Mouse (Mus musculus): Measurements from ENCODE around the gene Tekt5. TPM values are rescaled to one million over a fixed set of nuclear protein-coding genes. Genes with fewer than 3 reads are reported as not detected.
A peak's percentile ranks its signal among the peaks of the same experiment; 100 is the strongest.

Gene Tekt5
- total RNA-seq, 2 experiments from 2014 or later = 2.3 to 4.2 TPM

DNA sequence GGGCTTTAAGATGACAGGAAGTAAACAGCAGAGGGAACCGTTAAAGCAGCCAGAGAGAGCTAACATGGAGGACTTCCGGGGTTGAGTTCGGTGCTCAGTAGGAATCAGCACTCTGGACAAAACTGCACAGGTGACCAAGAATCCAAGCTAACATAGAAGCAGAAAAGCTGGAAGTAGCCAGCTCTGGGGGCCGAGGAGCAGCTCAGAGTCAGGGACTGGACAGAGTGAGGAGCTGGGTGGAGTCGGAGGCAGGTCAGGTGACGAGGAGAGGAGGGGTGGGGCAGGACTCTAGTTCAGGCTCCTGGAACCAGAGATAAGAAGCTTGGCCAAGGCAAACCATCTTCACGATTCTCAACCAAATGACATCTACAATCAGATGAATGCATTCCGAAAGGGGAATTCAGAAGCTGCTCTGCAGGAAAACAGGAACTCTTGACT lies 11.2 kb downstream of the Tekt5 start:
- no peak for DNase-seq (ENCODE audit: low spot score in 2 of 2)

GRCm38 (mm10) chr16:10379531-10379930 lies 15.8 kb downstream of the Tekt5 start:
- DNase-seq (ENCODE audit: low spot score in 2 of 2) = peak in 1 of 2 experiments; percentile 29

DNA sequence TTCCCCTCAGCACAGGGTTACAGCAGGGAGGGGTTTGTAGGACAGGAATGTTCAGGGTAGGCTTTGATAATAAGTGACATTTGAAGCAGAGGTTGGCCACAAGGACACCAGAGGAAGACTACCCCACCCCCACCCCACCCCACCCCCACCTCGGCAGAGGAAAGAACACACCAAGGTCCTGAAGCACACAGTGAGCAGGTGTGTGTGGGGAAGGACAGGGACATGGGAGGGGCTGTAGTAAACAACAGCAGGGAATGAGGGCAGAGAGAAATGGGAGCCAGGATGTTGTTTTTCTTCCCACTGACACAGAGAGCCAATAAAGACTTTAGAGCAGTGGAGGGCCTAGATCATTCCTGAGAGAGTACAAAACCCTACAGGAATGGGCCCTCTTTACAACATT lies 18.0 kb downstream of the Tekt5 start:
- no peak for DNase-seq (ENCODE audit: low spot score in 2 of 2)

GRCm38 (mm10) chr16:10374254-10375011 lies 20.9 kb downstream of the Tekt5 start:
- DNase-seq (ENCODE audit: low spot score in 2 of 2) = peak in 1 of 2 experiments; percentile 57

- peak in 1 of 2 experiments; percentile 26 for DNase-seq (ENCODE audit: low spot score in 2 of 2)
These were observed 22.9 kb downstream of the Tekt5 start for GRCm38 (mm10) chr16:10372372-10372771.

- DNase-seq (ENCODE audit: low spot score in 2 of 2) = no peak
These were observed 25.3 kb downstream of the Tekt5 start for GRCm38 (mm10) chr16:10369996-10370395.

DNA sequence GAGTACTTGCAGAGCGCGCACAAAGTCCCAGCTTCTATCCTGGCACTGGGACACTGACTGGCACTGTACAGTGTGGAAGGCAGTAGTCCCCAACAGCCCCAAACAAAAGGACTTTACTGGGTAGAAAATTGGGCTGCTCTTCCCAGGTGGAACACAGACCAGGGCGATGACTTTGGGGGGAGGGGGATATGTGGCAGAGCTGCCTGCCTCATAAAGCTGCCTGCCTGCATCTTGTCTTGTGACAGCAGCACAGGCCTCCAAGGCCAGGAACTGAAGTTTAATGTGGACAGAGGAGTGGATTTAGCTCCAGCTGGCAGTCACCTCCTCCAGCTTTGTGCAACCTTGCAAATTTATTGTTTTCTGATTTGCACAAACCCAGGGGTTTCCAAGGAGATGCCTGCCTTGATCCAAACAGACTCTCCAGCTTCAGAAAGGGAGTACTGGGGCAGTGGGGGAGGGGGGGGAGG lies 25.8 kb downstream of the Tekt5 start:
- DNase-seq (ENCODE audit: low spot score in 2 of 2) = peak in 1 of 2 experiments; percentile 68

GRCm38 (mm10) chr16:10366240-10367217 lies 28.8 kb downstream of the Tekt5 start:
- DNase-seq (ENCODE audit: low spot score in 2 of 2) = peak; percentile 65 to 79

DNA sequence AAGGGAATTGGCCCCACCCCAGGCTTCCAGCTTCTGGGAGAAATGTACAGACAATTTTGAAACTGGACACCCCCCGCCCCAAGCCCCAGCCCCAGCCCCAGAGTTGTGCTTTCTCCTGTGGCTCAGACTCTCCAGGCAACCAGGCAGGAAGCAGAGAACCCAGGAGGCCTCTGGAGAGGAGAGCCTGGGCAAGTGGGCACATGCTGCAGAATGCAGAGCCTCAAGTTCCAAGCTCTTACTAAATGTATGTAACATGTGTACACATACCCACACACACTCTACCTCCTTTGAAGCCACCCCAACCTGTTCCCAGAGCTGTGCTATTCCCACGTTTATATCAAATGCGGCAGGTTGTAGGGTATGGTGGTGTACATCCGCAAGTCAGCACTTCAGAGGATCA lies 29.5 kb downstream of the Tekt5 start:
- no peak for DNase-seq (ENCODE audit: low spot score in 2 of 2)

DNA sequence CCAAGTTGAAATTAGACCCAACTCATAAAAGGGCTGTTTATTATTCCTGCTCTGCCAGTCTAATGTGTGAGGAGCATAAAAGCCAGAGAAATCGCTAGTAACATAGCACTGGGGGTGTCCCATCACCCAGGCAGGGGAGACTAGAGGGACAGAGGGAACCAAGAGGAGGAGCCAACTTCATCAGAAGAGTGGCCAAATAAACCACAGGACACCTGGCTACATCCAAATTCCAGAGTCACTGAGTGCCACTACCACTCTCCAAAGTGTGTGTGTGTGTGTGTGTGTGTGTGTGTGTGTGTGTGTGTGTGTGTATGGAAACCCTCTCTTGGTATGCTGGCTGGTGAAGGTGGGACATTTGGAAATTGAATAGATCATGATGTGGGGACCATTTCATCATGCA lies 32.2 kb downstream of the Tekt5 start:
- no peak for DNase-seq (ENCODE audit: low spot score in 2 of 2)

DNA sequence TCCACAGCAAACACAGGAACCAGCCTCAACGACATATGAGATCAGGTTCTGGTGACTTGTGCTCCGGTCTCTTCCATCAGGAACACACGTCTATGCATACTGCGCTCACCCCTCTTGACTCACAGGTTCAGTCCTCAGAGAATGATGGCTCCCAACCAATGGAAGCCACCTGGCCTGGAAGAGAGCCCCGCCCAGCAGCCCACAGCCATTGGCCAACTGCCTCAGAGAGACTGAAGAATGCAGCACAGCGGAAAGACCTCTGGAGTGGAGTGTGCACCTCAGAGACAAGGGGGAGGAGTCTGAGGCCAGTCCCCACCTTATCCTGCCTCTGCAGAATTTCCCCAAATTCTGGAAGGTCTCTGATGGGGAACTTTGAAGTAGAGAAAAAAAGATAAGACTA lies 36.0 kb downstream of the Tekt5 start:
- DNase-seq (ENCODE audit: low spot score in 2 of 2) = no peak

DNA sequence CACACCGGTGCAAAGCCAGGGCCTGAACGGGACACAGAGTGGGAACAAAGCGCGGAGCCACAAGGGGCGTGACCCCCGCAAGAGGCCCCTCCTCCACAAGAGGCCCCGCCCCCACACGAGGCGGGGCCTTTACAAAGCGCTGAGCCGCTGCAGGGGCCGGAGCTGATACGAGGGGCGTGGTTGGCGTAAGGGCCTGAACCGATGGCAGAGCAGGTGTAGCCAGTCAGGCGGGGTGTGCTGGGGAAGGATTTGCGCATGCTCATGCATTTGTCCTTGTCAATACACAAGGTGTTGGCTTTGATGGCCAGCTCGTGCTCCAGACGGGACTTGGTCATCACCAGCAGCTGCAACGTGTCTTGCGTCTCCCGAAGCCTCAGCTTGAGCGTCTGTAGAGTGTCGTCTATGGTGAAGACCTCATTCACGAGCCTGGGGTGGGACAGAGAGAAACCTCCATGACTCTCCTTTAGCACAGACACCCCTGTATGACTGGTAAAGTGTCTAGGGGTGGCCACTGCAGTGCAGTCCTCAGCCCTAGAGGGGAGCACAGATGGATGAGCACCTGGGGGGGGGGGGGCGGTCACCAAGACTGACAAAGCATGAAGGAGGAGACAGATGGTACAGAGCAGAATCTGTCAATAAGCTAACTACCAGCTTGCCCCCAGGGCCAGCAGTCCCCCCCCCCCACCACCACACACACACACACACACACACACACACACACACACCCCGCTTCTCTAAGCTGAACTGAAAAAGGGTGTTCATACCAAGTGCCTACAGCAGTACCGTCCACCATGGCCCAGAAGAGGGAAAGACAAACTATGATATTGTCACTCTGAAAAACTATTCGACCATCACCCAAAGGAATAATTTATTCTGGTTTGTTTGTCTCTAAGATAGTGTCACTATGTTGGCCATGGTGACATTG lies 37.0 kb downstream of the Tekt5 start:
- DNase-seq (ENCODE audit: low spot score in 2 of 2) = no peak

DNA sequence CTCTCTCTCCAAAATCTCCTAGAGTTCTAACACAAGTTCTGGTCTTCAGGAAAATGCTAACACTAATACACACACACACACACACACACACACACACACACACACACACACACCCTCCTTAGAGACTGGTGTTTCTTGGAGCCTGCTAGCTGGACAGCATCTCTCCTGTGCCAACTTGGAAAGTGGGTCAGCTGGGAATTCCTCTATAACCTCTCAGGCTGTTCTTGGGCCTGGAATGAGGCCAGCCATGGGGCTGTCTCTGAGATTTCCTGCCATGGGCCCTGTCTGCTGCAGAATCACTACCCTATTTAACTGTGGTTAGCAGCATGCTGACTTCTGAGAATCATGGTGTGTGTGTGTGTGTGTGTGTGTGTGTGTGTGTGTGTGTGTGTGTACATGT lies 40.3 kb downstream of the Tekt5 start:
- DNase-seq (ENCODE audit: low spot score in 2 of 2) = peak in 1 of 2 experiments; percentile 58

GRCm38 (mm10) chr16:10351050-10351636 lies 44.1 kb downstream of the Tekt5 start:
- no peak for DNase-seq (ENCODE audit: low spot score in 2 of 2)

- DNase-seq (ENCODE audit: low spot score in 2 of 2) = no peak
These were observed 45.4 kb downstream of the Tekt5 start for GRCm38 (mm10) chr16:10349876-10350275.

GRCm38 (mm10) chr16:10349436-10349835 lies 45.9 kb downstream of the Tekt5 start:
- DNase-seq (ENCODE audit: low spot score in 2 of 2) = no peak

DNA sequence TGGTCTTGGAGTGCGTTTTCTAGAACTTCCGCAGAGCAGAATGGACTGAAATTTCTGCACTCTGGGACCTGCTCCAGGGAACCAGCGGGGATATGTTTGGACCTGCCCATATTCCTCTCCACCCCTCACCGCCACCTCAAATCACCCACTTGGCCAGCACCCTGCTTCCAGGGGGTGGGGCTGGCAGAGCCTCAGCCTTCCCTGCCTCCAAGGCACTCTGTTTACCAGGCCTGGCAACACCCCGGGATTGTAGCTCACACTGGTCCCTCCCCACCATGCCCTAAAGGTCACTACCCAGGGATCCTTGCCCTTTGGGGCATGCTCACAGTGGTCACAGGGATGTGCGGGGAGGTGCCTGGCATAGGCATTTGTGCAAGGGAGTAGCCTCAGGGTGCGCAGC lies 47.7 kb downstream of the Tekt5 start:
- DNase-seq (ENCODE audit: low spot score in 2 of 2) = no peak

DNA sequence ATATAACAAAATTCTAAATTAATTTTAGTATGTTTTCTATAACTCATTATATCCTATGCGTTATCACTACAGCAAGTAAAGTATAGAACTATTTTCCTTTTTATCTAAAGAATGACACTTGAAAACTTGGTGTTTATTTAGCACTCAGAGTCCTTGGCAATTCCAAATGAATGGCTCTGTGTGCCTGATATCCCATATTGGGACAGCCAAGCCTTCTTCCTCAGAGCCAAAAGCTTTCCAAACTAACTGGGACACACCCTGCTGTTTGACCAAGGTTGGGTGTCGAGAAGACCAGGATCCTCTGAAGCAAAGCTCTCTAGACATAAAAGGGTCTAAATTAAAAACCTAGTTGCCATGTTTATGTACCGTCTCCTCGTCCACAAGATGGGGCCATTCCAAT lies 54.2 kb downstream of the Tekt5 start:
- no peak for DNase-seq (ENCODE audit: low spot score in 2 of 2)

- no peak for DNase-seq (ENCODE audit: low spot score in 2 of 2)
These were observed 55.4 kb downstream of the Tekt5 start for GRCm38 (mm10) chr16:10339930-10340329.

GRCm38 (mm10) chr16:10338601-10339000 lies 56.7 kb downstream of the Tekt5 start:
- DNase-seq (ENCODE audit: low spot score in 2 of 2) = peak in 1 of 2 experiments; percentile 52

All from layer of hippocampus, postnatal 14 days (tissue).